Mouse (Mus musculus) cerebellum, postnatal 36 days (tissue): ENCODE measurements around the gene Atp13a3.
A peak's percentile ranks its signal among the peaks of the same experiment; 100 is the strongest.

Source experiments
- DNase-seq, 2 experiments: peaks; one replicate each; pipeline ENCODE4 v3.0.0; 2021 to 2022; ENCODE audit warnings: mixed read lengths in 2 of 2

Atp13a3 gene

GRCm38 (mm10) chr16:30310171-30310515 lies 95.6 kb downstream of the Atp13a3 start:
- no peak for DNase-seq

DNA sequence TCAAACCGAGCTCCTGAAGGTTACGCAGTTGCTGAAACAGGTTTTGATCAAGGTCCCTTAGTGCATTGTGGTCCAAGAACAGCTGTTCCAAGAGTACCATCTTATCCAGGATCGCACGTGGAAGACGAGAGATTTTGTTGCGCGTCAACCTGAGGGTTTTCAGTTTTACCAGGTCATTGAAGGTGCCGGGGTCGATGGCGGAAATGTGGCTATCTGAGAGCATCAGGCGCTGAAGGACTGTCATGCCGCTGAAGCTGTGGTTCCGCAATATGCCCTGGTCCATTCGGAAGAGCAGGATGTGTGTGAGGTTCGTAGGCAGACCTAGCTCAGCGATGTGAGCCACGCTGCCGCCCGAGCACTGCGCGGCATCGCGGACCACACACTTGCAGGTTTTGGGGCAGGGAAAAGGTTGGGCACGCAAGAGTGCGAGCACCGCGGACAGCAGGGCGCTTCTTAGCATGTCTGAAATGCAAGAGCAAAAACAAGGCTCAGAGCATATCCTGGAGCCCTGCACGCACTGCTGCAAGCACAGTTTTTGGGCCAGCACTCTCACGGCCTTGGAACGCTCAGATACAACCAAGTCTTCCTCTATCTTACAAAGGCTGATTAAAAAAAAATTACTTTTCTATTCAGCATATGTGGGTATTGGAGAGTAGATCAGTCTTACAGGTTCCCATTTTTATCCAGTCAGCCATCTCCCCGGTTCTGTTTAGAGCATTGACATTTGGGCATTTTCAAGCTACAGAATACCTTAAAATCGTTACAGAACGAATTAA lies 96.2 kb downstream of the Atp13a3 start:
- DNase-seq = peak in 1 of 2 experiments; percentile 14

DNA sequence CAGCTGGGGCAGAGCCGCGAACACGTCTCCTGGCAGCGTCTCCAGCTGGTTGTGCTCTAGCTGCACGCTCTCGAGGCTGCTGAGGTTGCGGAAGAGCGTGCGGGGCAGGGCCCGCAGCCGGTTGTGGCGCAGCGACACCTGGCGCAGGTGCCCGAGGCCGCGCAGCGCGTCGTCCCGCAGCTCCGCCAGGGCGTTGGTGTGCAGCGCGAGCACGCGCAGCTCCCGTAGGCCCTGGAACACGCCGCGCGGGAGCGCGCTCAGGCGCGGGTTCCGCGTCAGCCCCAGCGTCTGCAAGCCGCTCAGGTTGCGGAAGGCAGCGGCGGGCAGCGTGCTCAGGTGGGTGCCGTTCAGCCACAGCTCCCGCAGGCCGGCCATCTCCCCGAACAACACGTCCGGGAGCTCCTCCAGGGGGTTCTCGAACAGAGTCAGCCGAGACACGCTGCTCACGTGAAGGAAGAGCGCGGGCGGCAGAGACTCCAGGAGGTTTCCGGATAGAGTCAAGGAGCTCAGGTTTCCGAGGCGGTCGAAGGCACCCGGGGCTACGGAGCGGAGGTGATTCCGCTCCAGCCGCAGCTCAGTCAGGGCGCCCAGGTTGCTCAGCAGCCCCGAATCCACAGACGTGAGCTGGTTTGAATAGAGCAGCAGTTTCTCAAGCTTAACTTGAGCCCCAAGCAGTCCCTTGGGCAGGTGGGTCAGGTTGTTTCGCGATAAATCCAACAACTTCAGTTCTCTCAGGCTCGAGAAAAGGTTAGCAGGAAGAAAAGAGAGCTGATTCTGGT lies 97.0 kb downstream of the Atp13a3 start:
- DNase-seq = peak; percentile 62 to 75

DNA sequence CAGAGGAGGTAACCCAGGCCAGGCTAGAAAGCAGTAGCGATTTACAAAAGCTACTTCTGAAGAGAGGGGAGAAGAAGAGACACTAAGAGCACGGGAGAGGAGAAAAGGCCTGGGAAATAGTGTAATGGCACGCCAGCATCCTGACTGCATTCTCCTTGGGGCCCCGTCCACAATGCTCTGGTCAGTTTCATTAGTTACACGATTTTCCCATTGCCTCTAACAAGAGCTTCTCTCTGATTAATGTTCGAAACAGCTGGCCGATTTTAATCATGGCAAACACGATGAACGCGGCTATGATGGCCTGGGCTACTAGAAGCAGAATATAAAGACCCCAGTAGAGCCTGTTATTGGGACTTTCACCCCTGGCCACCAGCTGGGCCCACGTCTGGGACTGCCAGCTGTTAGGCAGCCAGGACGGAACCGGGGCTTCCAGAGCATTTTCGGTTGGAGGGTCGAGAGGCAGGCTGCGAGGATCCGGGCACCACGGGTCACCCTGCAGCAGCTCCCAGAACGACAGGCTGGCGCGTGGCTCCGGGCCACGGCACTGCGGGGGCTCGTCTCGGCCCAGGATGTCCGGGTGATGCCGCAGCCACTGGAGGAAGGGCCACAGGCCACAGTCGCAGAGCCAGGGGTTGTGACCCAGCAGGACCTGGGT lies 97.7 kb downstream of the Atp13a3 start:
- DNase-seq = peak in 1 of 2 experiments; percentile 40

- DNase-seq = no peak
Measured at GRCm38 (mm10) chr16:30307306-30307705, 98.5 kb downstream of the Atp13a3 start.

DNA sequence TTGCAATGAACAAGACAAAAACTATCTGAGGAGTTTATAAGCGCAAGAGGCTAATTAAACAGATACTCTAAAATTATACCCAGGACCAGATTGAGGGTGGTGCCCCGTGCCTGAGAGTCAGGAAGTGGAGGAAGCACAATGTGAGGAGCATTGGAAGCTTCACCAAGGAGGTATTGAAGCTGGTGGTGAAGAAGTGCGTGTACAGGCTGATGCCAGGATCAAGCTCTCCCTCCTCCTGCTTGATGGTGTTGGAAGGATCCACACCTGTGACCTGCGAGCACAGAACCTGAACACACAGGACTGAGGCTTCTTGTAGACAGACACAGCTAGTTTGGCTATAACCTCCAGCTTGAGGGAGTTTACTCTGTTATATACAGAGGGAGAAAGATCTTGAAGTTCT lies 99.7 kb downstream of the Atp13a3 start:
- no peak for DNase-seq

GRCm38 (mm10) chr16:30304236-30304635 lies 101.5 kb downstream of the Atp13a3 start:
- DNase-seq = no peak

GRCm38 (mm10) chr16:30303411-30303810 lies 102.4 kb downstream of the Atp13a3 start:
- no peak for DNase-seq

- no peak for DNase-seq
Measured at GRCm38 (mm10) chr16:30302686-30303085, 103.1 kb downstream of the Atp13a3 start.

DNA sequence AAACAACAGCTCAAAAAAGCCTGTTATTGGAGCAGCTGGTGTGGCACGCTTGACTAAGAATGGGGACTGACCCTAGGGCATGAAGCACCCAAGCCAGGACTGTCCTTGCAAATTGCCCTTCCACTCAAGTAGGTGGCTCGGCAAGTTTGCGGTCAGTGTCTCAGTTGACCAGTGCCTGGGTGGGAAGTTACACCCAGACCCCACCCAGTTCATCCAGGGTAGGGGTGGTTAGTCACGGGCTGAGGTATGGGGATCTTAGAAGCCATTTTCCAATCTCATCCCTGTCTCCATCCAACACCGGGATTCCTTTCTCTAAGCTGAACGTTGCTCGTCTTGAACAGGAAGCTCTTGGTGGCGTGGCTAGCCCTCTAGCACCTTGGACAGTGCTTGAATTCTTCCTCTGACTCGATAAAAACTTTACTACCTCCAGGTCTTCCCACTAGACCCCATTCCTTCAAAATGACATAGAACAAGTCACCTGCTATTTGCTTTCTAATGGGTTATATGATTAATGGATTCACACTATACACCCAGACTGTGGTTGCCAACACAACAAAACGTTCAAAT lies 106.0 kb downstream of the Atp13a3 start:
- DNase-seq = no peak

- no peak for DNase-seq
Measured at GRCm38 (mm10) chr16:30297450-30297849, 108.3 kb downstream of the Atp13a3 start.

- no peak for DNase-seq
Measured at GRCm38 (mm10) chr16:30296601-30297275, 109.0 kb downstream of the Atp13a3 start.

- DNase-seq = no peak
Measured at GRCm38 (mm10) chr16:30295106-30295505, 110.7 kb downstream of the Atp13a3 start.

- DNase-seq = no peak
Measured at GRCm38 (mm10) chr16:30290436-30290835, 115.3 kb downstream of the Atp13a3 start.

GRCm38 (mm10) chr16:30285701-30286100 lies 120.1 kb downstream of the Atp13a3 start:
- DNase-seq = no peak

- peak; percentile 33 to 40 for DNase-seq
Measured at GRCm38 (mm10) chr16:30283743-30284337, 121.9 kb downstream of the Atp13a3 start.

GRCm38 (mm10) chr16:30282844-30283495 lies 122.8 kb downstream of the Atp13a3 start, which contains the start of gene Lrrc15:
TSS of gene Lrrc15 (minus strand) at chr16:30283256.
- no peak for DNase-seq

DNA sequence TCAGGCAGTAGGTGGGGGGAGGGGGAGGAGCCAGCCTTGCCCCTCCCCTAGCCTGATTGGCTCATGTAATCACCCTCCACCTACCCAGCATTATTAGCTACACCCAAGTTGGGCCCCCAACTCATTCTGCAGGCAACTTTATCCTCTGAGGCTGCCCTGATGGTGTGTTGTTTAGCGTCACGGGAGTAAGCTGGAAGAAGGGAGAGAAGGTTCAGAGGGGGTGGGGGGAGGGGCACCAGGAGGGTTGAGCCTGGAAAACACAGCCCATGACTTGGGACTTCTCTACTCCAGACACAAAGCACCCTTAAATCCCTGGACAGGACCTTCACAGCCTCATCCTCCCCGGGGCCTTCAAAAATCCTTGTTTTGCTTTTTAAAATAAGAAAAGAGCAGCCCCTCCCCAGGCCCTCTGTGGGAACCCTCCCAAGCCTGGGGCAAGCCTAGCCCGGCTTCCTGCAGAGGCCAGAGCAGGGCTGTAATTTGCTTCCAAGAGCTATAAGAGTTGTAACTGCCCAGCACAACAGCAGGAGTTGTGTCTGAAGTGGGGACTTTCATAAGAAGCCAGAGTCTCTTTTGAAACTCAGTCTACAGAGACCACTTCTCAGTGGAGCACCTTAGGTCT lies 125.0 kb downstream of the Atp13a3 start:
- no peak for DNase-seq

- DNase-seq = no peak
Measured at GRCm38 (mm10) chr16:30278406-30278805, 127.4 kb downstream of the Atp13a3 start.

GRCm38 (mm10) chr16:30275558-30276340 lies 130.0 kb downstream of the Atp13a3 start:
- DNase-seq = no peak
